Mouse (Mus musculus) cerebellum, adult 11-12 months (tissue): ENCODE data around the gene Cd80.
"Not testable (repeated sequence)": the region's sequence is repeated elsewhere in the genome, so short reads cannot be mapped to it uniquely, and the experiment has no call there.

ENCODE experiments used
- DNase-seq: peaks from one replicate; pipeline ENCODE4 v3.0.0; 2022

The Cd80 gene

GRCm38 (mm10) chr16:38474677-38475286, 19.4 kb downstream of the Cd80 start:
- DNase-seq: no peak

- no peak for DNase-seq
Observed at GRCm38 (mm10) chr16:38475681-38476311, 20.4 kb downstream of the Cd80 start.

- DNase-seq: peak; percentile 30
Observed at GRCm38 (mm10) chr16:38476312-38477240, 21.2 kb downstream of the Cd80 start.

- not testable (repeated sequence) for DNase-seq
Observed at GRCm38 (mm10) chr16:38477241-38477608, 21.9 kb downstream of the Cd80 start.

- no peak for DNase-seq
Observed at GRCm38 (mm10) chr16:38478296-38478695, 22.9 kb downstream of the Cd80 start.

- no peak for DNase-seq
Observed at GRCm38 (mm10) chr16:38481327-38481726, 26.0 kb downstream of the Cd80 start.

GRCm38 (mm10) chr16:38482780-38483562, 27.6 kb downstream of the Cd80 start:
- DNase-seq: no peak

- no peak for DNase-seq
Observed at GRCm38 (mm10) chr16:38483582-38484309, 28.4 kb downstream of the Cd80 start.

- no peak for DNase-seq
Observed at GRCm38 (mm10) chr16:38492551-38492950, 37.2 kb downstream of the Cd80 start.

- no peak for DNase-seq
Observed at GRCm38 (mm10) chr16:38493890-38494289, 38.5 kb downstream of the Cd80 start.

GRCm38 (mm10) chr16:38496604-38497140, 41.3 kb downstream of the Cd80 start:
- DNase-seq: no peak

- DNase-seq: no peak
Observed at GRCm38 (mm10) chr16:38502469-38502868, 47.1 kb downstream of the Cd80 start.

GRCm38 (mm10) chr16:38503528-38503927, 48.2 kb downstream of the Cd80 start:
- no peak for DNase-seq

GRCm38 (mm10) chr16:38506041-38506634, 50.8 kb downstream of the Cd80 start:
- DNase-seq: peak; percentile 47

- DNase-seq: no peak
Observed at GRCm38 (mm10) chr16:38510846-38511245, 55.5 kb downstream of the Cd80 start.

GRCm38 (mm10) chr16:38519140-38519539, 63.8 kb downstream of the Cd80 start:
- no peak for DNase-seq

GRCm38 (mm10) chr16:38521211-38521987, 66.0 kb downstream of the Cd80 start:
- DNase-seq: no peak

- DNase-seq: peak; percentile 97
Observed at GRCm38 (mm10) chr16:38522129-38523084, 67.0 kb downstream of the Cd80 start, which contains the start of gene Timmdc1. Gene Timmdc1 (minus strand): TSS chr16:38522663.

- no peak for DNase-seq
Observed at GRCm38 (mm10) chr16:38526264-38526663, 70.9 kb downstream of the Cd80 start.
